Mouse (Mus musculus) thymus, postnatal 14 days (tissue): ENCODE results near the gene Pak6.
"Not testable (repeated sequence)": the region's sequence is repeated elsewhere in the genome, so short reads cannot be mapped to it uniquely, and the experiment has no call there.

Experiments
- DNase-seq: peaks from one replicate; pipeline ENCODE4 v3.0.0; 2021

Pak6 gene

DNA sequence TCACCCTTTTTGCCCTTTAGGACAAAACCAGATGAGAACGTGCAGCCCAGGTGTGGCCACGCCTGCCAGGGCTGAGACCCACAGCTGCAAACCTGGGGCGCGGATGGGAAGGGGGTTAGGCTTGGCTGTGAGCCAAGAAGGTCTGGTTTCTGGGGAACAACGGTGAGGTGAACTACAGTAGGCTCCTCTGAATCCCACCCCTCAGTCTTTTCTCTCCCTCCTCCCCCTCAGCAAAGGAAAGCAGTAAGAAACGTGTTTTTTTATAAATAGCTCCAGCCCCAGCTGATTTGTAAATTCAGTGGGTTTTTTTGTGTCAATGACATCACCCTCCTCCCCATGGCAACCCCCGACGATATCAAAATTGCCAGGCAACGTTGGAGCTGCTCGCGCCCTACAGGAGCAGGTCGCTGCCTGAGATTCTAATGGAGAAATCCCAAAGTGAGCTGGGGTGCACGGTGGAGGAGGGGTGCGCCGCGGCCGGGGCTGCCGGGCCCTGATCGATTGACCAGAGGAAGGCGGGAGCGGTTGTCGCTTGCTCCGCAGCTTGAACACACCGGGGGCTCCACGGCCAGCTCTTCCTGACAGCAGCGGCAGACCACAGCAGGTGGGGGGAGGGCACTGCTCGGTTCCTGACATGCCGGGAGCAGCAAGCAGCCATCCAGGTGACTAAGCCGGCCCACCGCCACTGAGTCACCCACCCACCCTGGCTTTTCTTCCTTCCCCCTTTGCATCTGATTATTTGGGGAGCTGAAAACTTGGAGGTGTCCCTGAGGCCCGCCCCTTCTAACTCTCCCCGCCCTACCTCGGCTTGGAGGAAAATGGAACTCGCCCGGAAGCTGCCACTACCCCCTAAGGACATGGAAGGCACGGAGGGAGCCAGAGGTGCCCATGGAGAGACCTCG lies at the start of gene Pak6:
Pak6 (plus strand) TSS at position 402 of the 902 bp plus-strand sequence.
- peak; percentile 86 for DNase-seq

DNA sequence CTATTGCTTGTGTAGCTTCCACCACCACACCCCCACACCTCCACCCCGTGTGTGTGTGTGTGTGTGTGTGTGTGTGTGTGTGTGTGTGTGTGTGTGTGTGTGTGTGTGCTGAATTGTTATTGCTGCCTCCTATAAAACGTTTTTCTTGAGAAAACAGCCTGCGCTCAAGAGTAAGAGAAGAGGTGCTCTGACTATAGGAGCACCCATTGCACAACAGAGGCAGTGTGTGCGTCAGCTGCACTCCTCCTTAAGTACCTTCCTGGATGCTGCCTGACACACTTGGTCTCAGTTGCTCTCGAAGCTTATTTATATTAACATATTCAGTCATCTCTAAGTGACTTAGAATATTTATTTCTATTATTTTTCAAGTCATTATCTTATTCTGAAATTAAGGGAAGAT lies 45.1 kb upstream of the Pak6 start:
- DNase-seq = no peak

DNA sequence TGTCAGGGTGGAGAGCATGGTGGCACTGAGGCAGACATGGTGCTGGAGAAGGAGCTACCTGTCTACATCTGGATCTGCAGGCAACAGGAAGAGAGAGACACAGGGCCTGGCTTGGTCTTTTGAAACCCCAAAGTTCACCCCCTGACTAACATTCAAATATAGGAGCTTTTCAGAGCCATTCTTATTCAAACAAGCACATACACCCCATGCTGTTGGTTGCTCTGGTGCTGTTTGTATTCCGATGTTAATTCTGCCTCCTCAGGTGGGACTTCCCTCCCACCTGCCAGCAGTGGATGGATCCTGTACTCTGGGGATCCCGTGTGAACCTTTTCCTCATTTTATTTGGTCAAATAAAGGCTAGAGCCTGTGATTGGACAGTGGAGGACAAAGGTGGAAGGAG lies 43.0 kb upstream of the Pak6 start:
- no peak for DNase-seq

DNA sequence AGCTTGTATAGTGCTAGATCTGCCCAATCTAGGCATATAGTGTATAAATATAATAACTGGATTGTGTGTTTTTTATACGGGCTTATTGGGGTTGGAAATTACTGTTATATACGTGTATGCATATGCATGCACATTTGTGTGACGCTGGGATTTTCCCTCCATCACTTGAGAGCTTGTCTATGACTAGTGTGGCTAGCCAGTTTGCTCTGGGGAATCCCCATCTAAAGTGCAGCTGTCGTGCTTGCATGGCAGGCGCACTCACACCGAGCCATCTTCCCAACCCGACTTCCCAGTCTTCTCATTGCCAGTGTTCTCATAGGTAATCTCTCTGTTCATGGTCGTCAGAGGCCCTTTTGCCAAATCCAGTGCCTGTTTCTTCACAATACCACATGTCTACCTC lies 42.5 kb upstream of the Pak6 start:
- DNase-seq = no peak

DNA sequence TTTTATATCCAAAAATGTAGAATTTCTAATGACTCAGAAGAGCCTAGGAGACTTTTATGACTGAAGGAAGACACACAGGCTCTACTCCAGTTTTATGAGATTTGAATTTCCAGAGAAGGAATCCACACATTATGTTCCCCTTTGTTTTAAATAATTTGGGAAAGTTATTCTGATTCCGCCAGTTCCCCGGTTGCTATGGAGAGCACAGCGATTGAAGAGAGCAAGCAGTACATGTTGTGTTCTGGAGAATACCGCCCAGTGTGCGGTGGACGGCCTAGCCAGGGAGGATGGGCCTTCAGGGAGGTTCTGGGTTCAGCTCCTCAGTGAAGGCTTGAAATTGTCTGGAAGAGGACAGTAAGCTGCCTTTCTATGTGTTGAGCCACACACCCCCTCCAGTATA lies 33.8 kb upstream of the Pak6 start:
- no peak for DNase-seq

DNA sequence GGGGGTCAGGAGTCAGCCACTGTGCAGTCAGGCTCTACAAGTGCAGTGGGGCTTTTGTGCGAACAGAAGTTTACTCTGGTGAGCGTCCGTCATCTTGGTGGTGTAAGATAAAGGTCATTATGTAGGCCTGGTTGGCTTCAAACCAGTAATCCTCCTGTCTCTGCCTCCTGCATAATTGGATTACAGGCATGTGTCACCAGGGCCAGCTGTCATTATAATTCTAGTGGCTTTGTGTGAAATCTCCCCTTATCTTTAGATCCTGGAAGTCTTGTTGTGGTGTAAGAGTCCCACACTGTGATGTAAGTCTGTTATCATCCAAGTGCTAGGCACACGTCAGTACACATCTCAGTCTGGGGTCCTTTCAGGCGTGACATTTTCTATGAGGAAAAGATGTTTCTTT lies 29.7 kb upstream of the Pak6 start:
- no peak for DNase-seq

DNA sequence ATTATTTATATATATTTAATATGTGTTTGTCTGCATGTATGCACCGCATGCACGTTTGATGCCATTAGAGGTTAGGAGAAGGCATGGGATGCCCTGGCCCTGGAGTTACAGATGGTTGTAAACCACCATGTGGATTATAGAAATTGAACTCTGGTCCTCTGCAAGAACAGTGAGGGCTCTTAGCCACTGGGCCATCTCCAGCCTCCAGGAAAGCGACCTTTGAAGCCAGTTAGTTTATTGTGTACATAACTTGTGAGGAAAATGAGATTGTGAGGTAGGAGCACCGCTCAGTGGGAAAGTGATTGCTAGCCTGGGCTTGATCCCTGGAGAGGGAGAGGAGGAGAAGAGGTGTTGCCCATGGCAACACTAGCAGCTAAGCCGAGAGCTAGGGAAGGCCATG lies 25.8 kb upstream of the Pak6 start:
- DNase-seq = no peak

DNA sequence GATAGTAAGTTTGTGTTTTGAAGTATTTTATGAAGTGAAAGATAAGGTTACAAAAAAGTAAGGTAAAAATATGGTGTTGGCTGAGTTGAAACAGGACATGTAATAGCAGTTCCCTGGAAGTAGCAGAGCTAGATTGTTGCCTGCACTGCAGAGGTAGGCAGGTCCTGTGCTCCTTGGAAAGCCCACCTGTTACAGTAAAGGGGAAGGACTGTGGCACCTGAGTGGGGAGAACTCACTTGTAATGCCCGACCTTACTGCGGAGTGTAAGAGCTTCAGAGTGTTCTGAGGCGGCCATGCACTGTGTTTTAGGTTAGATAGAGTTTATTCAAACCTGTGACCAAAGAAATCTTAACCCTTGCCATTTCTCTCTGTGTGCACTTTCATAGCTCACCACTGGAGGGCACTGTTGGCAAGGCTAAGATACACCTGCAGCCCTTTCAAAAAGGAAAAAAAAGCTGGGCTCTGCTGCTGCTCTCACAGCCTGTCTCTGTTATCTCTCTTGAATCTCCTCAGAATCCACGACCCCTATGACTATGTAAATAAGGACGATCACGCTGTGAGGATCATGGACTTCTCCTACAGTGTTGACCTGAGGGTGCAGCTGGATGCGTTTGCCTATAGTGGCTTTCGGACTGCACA lies 25.1 kb upstream of the Pak6 start:
- peak; percentile 80 for DNase-seq

DNA sequence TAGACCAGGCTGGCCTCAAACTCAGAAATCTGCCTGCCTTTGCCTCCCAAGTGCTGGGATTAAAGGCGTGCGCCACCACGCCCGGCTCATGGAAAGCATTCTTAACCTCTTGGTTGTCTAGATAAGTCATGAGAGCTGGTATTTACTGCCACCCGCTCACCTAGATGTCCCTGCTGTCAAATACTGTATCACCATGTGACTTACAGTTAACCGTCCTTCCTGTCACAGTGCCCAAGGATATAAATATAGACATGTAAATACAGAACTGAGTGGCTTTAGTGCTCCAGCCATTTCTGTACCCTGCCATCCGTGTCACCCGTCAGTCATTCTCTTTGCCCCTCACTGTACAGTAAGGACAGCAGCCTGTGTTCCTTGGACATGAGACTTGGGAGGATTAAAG lies 24.4 kb upstream of the Pak6 start:
- no peak for DNase-seq

DNA sequence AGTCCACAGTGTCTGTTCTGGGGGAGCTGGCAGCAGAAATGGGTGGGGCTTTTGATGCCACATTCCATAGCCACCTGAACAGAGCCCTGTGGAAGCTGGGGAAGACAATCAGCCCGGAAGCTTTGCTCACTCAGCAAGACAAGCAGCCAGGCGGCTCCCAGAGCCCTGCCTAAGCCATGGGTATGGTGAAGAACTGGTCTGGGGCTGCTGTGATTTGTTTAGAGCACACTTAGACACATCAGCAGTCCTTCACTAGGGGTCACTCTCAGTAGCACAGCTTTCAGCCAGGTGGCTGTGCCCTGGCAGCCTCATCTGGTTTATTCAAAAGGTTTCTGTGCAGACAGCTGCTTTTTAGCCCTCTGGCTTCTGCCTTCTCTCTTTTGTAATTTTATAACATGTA lies 22.0 kb upstream of the Pak6 start:
- no peak for DNase-seq

DNA sequence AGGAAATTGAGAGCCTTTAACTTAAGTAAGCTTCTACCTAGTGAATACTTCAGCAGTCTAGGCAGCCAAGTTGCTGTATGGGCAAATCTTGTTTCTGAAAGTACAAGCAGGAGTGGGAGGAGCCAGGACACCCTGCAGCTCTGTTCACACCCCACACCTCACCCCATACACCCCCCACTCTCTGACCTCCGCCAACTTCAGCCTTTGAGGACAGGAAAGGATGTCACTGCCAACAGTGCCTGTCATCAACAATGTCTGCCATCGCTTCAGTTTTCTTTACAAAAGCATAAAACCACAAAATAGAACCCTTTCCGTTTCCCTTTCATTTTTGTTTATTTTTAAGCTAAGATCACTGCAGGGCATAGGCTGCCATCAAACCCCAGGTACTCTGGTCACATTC lies 20.7 kb upstream of the Pak6 start:
- peak; percentile 63 for DNase-seq

DNA sequence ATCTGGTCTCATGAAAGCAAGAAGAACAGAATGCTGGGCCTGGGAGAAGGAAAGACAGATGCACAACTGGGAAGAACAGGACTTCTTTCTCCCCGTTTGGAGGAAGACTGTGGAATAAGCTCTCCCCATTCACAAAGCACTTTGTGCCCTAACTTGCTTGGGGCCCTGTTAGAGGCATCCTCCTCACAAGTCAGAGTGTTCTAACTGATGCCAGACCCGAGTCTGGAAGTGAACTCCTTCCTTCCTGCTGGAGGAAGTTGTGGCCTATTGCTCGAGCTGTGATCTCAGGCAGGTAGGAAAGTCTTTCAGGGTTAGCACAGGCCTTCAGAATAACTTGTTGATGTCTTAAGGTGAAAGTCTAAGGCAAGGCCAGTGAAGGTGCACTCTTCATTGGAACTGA lies 20.2 kb upstream of the Pak6 start:
- DNase-seq = no peak

DNA sequence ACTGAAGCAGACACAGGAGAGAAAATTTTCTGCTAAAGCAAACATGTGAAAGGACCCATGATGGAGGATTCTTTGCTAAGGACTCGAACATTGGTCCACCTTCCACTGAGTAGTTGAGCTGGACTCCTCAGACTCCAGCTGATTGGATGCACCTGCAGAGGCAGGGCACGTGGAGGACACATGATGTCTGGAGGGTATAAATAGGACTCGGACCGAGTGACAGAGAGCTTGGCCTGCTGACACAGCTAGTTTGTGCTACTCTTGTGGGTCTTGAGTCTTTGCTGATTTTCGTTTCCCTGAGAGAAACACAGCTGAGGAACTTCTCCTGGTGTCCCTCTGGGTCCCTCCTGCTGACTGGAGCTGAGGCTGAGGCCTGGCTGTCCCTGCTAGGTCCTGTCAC lies 16.4 kb upstream of the Pak6 start:
- DNase-seq = no peak

DNA sequence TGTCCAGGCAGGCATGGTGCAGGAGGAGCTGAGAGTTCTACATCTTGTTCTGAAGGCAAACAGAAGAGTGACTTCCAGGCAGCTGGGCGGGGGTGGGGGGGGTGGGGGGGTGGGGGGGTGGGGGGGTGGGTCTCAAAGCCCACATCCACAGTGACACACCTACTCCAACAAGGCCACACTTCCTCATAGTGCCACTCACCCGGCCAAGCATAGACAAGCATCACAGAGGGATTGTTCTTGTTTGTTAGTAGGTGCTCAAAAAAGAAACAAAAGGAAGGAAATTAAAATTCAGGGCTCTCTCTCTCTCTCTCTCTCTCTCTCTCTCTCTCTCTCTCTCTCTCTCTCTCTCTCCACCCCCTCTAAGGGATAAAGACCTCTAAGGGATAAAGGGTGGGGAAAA lies 12.4 kb upstream of the Pak6 start:
- DNase-seq = not testable (repeated sequence)

DNA sequence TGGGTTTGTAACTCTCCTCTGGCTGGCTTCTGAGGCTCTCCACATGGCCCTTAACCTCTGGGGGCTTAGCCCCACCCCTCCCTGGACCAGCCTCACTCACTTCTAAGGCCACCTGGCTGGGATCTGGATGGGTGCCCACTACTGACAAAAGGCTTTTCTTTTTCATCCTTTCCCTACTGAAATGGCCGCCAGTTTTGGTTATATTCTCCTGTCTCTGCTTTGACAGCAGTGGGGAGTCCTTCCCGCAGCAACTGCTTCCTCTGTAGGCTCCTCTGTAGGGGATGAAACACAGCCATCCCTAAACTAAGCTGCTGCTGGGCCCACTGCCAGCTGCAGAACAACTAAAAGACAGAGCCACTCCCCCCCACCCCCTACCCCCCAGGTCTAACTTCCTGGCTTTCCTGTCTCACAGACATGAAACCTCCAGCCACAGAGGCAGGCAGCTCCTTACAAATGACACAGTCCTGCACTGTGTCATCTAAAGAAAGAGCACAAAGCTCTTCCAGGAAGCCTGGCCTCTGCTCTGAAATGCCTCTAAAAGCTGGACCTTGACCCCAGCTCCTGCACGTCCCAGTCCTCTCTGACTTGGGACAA lies 6.3 kb upstream of the Pak6 start:
- no peak for DNase-seq

DNA sequence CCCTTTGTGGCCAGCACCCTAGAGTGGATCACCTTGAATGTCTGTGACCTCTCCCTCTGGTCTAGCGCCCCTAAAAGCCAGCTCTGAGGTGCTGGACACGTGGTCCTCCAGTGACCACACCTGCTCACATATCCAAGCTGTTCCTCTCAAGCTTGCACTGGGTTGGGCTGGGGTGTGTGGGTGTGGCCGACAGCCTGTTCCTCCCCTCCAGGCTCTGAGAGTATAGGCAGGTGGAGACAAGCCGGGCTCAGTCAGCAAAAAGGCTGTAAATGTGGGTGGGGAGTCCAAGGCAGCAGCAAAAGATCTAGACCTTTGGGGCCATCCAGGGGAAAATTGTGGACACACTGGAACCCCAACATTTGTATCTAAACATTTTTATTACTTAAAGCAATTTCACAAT lies 4.6 kb upstream of the Pak6 start:
- DNase-seq = peak; percentile 44

DNA sequence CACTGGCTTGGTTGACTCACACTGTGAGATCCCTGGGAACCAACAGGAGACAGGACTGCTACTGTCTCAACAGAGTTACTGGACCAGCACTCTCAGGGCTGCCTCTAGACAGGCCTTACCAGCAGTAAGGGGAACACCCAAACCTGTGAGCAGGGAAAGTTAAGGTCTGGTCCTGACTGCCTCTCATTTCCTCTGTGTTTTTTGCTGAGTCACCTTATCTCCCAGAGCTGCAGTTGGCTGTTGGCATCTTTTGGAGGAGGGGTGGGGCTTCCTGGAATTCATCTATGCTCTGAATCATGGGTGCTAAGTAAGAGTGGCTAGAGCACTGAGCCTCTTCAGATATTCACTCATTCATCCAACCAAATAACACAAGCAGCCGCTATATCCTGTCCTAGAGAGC lies 4.0 kb upstream of the Pak6 start:
- no peak for DNase-seq

DNA sequence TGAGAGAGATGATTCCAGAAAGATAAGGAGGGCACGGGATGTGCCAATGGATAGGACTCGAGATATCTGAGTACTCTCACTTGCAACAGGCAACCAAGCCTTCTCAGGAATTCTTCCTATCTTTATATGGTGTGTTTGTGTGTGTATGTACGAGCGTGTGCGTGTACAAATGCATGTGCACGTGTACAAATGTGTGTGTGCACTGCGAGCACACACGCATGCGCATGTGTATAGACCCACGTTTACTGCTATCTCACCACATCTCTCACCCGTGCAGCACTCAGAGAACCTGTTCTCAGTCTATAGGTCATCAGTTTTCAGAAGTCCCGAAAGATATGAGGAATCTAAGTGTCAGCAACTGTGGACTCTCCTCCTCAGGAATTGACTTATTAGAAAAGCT lies 3.6 kb upstream of the Pak6 start:
- DNase-seq = no peak

DNA sequence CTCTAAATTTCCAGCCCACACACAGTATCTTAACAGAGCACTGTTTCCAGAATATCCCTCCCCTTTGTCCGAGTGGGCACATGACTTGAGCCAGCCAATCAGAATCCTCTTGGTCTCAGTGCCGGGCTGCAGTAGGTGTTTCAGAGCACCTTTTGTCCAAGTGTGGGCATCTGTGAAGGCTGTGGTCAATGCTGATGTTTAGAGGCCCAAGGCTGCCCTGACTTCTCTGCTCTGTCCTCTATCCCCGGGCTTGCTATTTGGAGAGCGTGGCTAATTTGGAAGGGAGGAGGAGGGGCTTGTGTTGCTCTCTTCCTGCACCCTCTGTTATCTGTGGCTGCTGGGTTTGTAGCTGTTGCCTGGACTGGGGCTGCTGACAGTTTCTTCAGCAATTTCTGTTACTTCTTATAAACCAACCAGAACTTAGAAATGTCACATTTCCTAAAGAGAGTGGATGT lies 3.1 kb upstream of the Pak6 start:
- DNase-seq = peak; percentile 38

DNA sequence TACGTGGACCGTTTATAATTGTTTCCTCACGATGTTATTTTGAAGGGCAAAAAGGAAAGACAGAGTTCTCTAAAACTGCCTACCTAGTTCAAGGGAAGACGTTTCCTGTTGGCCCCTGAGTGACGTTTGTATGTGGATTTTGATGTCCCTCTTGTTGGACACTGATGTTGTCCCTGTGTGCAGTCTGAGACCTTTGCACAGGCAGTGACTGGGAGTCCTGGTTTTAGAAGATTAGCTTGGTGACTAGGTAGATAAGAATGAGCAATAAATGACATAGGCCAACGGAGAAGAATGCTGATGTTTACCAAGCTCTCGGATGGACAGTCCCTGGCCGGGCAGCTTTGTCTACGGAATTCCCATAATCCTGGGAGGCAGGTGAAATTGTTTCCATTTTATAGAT lies 1.2 kb upstream of the Pak6 start:
- DNase-seq = no peak

DNA sequence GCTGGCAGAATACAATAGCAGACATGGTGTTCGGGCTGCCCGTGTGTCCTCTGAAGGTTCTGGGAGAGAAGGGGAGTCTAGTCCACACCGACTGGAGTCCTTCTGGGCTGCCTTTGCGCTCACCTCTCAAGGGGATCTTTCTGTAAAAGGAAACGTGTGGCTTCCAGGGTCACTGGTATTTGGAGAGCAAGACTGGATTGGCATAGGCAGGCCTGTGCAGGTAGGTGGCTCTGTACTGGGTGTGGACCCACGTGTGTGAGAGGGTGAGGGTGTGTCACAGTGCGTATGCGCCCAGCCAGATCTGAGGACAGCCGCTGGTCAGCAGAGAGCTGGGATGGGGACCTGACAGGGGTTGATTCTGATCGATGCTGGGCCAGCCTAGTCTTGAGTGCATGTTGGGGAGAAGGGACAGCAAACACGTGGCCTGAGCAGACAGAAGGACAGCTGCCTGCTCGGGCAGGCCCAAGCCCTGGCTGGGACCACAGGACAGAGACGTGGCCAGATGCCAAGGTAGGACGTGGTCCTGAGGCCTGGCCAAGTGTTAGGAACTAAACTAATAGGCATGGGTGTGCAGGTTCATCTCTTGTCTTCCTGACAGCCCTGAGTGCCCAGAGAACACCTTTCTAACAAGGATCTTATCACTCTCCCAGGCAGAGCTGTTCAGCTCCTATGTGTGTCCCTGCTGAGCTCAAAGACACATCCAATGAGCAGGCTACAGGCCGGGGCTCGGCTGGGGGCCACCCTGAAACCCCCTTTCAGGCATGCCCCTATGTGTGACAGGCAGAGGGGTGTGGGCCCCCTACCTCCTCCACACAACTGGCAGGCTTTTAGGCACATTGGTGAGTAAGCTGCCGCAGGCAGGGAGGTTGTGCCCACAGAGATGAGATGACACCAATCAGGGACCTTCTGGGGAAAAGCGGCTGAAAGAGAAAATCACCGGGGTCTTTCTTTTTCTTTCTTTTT lies 982 bp downstream of the Pak6 start:
- no peak for DNase-seq

DNA sequence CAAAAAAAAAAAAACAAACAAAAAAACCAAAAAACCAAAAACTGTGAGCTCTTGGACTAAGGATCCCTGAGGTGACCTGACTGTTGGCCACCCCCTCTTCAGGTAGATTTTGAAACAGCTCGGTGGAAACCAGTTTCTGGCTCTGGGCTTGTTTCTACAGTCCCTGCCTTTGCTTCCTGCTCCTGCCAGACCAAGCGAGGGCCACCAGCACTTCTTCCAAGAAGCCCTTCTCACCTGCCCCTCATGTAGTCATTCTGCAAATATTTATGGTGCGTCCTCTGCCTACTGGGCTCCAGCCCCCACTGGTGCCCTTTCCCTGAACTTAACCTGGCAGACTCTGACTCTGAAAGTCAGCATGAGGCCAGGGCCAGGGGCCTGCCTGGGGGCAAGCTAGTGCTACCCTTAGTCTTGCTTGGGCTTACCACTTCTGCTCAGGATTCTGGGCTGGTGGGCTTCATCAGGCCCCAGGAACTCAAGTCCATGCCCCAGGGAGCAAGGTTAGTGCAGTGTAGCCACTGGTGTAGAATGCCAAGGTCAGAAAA lies 1.9 kb downstream of the Pak6 start:
- no peak for DNase-seq

DNA sequence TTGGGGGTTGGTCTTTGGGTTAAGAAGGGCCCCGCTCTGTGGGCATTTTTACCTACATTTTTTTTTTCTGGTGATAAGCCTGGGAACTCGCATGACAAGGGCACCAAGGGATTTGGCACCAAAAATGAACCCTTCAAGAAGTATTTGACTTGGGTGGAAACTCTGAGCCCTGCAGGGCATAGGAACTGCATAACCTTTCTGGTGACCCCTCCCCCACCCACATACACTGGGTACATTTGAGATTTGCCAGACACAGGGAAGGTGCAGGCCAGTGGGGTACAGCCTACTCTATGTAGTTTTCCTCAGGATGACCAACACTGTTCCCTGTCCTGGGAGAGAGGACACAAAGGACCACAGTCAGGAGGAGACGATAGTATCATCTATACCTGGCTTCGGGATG lies 2.5 kb downstream of the Pak6 start:
- DNase-seq = no peak
